Mouse (Mus musculus): Measurements from ENCODE around the gene Tfap2e. TPM values are rescaled to one million over a fixed set of nuclear protein-coding genes. Genes with fewer than 3 reads are reported as not detected.

Gene Tfap2e
- polyA plus RNA-seq, 1 experiment from 2014 or later, result 1.6 TPM

- peaks cover 20% of the 10 kb centered on the region for H3K4me1 ChIP-seq (ENCODE audit: control insufficient read depth, insufficient read depth, low read length)
Measured at GRCm38 (mm10) chr4:126753268-126754230, 17.5 kb upstream of the Tfap2e start, which contains the start of the genes Ncdn and AU040320. Ncdn (minus strand) TSS chr4:126753438. AU040320 (plus strand) TSS chr4:126753544.

GRCm38 (mm10) chr4:126752608-126753141 is 16.6 kb upstream of the Tfap2e start:
- Histone ChIP-seq H3K9me3 (ENCODE audit: control insufficient read depth, low read length) (no peaks in the 10 kb centered on the region), H3K27ac (ENCODE audit: low read depth, low read length) (peak overlapping the region; percentile 95), H3K36me3 (ENCODE audit: control insufficient read depth, insufficient read depth, low read length) (peaks cover 6% of the 10 kb centered on the region; the same call in 1 of the 2 replicates), H3K9ac (ENCODE audit: low read length) (peak overlapping the region; percentile 93), H3K27me3 (ENCODE audit: control insufficient read depth, insufficient read depth, low read length) (no peaks in the 10 kb centered on the region), H3K4me2 (peak overlapping the region; percentile 85), H3K4me3 (ENCODE audit: low read depth, low read length) (peak overlapping the region; percentile 89), H3K4me1 (ENCODE audit: control insufficient read depth, insufficient read depth, low read length) (peaks cover 20% of the 10 kb centered on the region)
- WGBS, result under 1% methylated on average over 23 of the region's 23 CpGs
- peak; percentile 15 for ATAC-seq (ENCODE audit: low FRiP score)
- DNase-seq (ENCODE audit: low spot score, missing footprints), result peak; percentile 97

More at GRCm38 (mm10) chr4:126753268-126754230, 17.5 kb upstream of the Tfap2e start, which contains the start of the genes Ncdn and AU040320:
- Histone ChIP-seq H3K27me3 (ENCODE audit: control insufficient read depth, insufficient read depth, low read length) (no peaks in the 10 kb centered on the region), H3K9ac (ENCODE audit: low read length) (peak within 1 kb of the TSS; percentile 93), H3K36me3 (ENCODE audit: control insufficient read depth, insufficient read depth, low read length) (0 out of 2 replicates have a peak, but pooled peaks cover 2% of the 10 kb centered on the region), H3K4me3 (ENCODE audit: low read depth, low read length) (peak within 1 kb of the TSS; percentile 89), H3K27ac (ENCODE audit: low read depth, low read length) (peak within 1 kb of the TSS; percentile 95), H3K4me2 (peak within 1 kb of the TSS; percentile 85), H3K9me3 (ENCODE audit: control insufficient read depth, low read length) (no peaks in the 10 kb centered on the region)
- under 1% methylated on average over 70 of the region's 71 CpGs for WGBS
- ATAC-seq (ENCODE audit: low FRiP score) (peak; percentile 98), DNase-seq (ENCODE audit: low spot score, missing footprints) (peak; percentile 99)

- Histone ChIP-seq H3K9me3 (ENCODE audit: control insufficient read depth, low read length) (no peaks in the 10 kb centered on the region), H3K4me3 (ENCODE audit: low read depth, low read length) (peak overlapping the region; percentile 89), H3K4me2 (peak overlapping the region; percentile 85), H3K9ac (ENCODE audit: low read length) (peak overlapping the region; percentile 93), H3K27me3 (ENCODE audit: control insufficient read depth, insufficient read depth, low read length) (no peaks in the 10 kb centered on the region), H3K4me1 (ENCODE audit: control insufficient read depth, insufficient read depth, low read length) (peaks cover 20% of the 10 kb centered on the region), H3K36me3 (ENCODE audit: control insufficient read depth, insufficient read depth, low read length) (peaks cover 6% of the 10 kb centered on the region; the same call in 1 of the 2 replicates), H3K27ac (ENCODE audit: low read depth, low read length) (no peak overlapping the region; the same call in 1 of the 2 replicates)
- ATAC-seq (ENCODE audit: low FRiP score), result no peak
- DNase-seq (ENCODE audit: low spot score, missing footprints), result peak; percentile 85
- WGBS, result 1% methylated on average over 11 of the region's 13 CpGs
Measured at GRCm38 (mm10) chr4:126752024-126752607, 16.1 kb upstream of the Tfap2e start.

- peak overlapping the region; percentile 93; the same call in 1 of the 2 replicates for H3K9ac ChIP-seq (ENCODE audit: low read length)
- H3K4me2 ChIP-seq, result peak overlapping the region; percentile 85
- no peak overlapping the region for H3K27ac ChIP-seq (ENCODE audit: low read depth, low read length)
- DNase-seq (ENCODE audit: low spot score, missing footprints), result no peak
- WGBS, result 43% methylated on average over 10 of the region's 10 CpGs
- no peaks in the 10 kb centered on the region for H3K9me3 ChIP-seq (ENCODE audit: control insufficient read depth, low read length)
- H3K36me3 ChIP-seq (ENCODE audit: control insufficient read depth, insufficient read depth, low read length), result peaks cover 6% of the 10 kb centered on the region; the same call in 1 of the 2 replicates
- H3K4me3 ChIP-seq (ENCODE audit: low read depth, low read length), result peak overlapping the region; percentile 89
- H3K27me3 ChIP-seq (ENCODE audit: control insufficient read depth, insufficient read depth, low read length), result no peaks in the 10 kb centered on the region
- peaks cover 20% of the 10 kb centered on the region for H3K4me1 ChIP-seq (ENCODE audit: control insufficient read depth, insufficient read depth, low read length)
- ATAC-seq (ENCODE audit: low FRiP score), result no peak
Measured at GRCm38 (mm10) chr4:126751556-126752023, 15.6 kb upstream of the Tfap2e start.

- ATAC-seq (ENCODE audit: low FRiP score) (no peak), DNase-seq (ENCODE audit: low spot score, missing footprints) (no peak)
- 75% methylated on average over 8 of the region's 8 CpGs for WGBS
- H3K4me3 ChIP-seq (ENCODE audit: low read depth, low read length), result no peak overlapping the region
- H3K9me3 ChIP-seq (ENCODE audit: control insufficient read depth, low read length), result no peaks in the 10 kb centered on the region
- H3K4me2 ChIP-seq, result peak overlapping the region; percentile 85; the same call in 1 of the 2 replicates
- no peaks in the 10 kb centered on the region for H3K27me3 ChIP-seq (ENCODE audit: control insufficient read depth, insufficient read depth, low read length)
- peaks cover 6% of the 10 kb centered on the region; the same call in 1 of the 2 replicates for H3K36me3 ChIP-seq (ENCODE audit: control insufficient read depth, insufficient read depth, low read length)
- H3K27ac ChIP-seq (ENCODE audit: low read depth, low read length), result no peak overlapping the region
- H3K9ac ChIP-seq (ENCODE audit: low read length), result no peak overlapping the region
- peaks cover 20% of the 10 kb centered on the region for H3K4me1 ChIP-seq (ENCODE audit: control insufficient read depth, insufficient read depth, low read length)
Measured at GRCm38 (mm10) chr4:126750863-126751555, 15.0 kb upstream of the Tfap2e start.

- Histone ChIP-seq H3K4me1 (ENCODE audit: control insufficient read depth, insufficient read depth, low read length) (peaks cover 20% of the 10 kb centered on the region), H3K4me3 (ENCODE audit: low read depth, low read length) (no peak overlapping the region), H3K4me2 (no peak overlapping the region), H3K27ac (ENCODE audit: low read depth, low read length) (no peak overlapping the region), H3K36me3 (ENCODE audit: control insufficient read depth, insufficient read depth, low read length) (peaks cover 6% of the 10 kb centered on the region; the same call in 1 of the 2 replicates), H3K9ac (ENCODE audit: low read length) (no peak overlapping the region), H3K9me3 (ENCODE audit: control insufficient read depth, low read length) (no peaks in the 10 kb centered on the region), H3K27me3 (ENCODE audit: control insufficient read depth, insufficient read depth, low read length) (no peaks in the 10 kb centered on the region; the same call in 1 of the 2 replicates)
- ATAC-seq (ENCODE audit: low FRiP score) (no peak), DNase-seq (ENCODE audit: low spot score, missing footprints) (no peak)
- WGBS, result 92% methylated on average over 26 of the region's 26 CpGs
Measured at GRCm38 (mm10) chr4:126750046-126750683, 14.1 kb upstream of the Tfap2e start.

GRCm38 (mm10) chr4:126749553-126749952 is 13.5 kb upstream of the Tfap2e start:
- Histone ChIP-seq H3K4me3 (ENCODE audit: low read depth, low read length) (no peak overlapping the region), H3K27ac (ENCODE audit: low read depth, low read length) (no peak overlapping the region), H3K36me3 (ENCODE audit: control insufficient read depth, insufficient read depth, low read length) (peaks cover 9% of the 10 kb centered on the region; the same call in 1 of the 2 replicates), H3K4me1 (ENCODE audit: control insufficient read depth, insufficient read depth, low read length) (peaks cover 17% of the 10 kb centered on the region), H3K27me3 (ENCODE audit: control insufficient read depth, insufficient read depth, low read length) (no peaks in the 10 kb centered on the region; the same call in 1 of the 2 replicates), H3K4me2 (no peak overlapping the region), H3K9me3 (ENCODE audit: control insufficient read depth, low read length) (no peaks in the 10 kb centered on the region), H3K9ac (ENCODE audit: low read length) (no peak overlapping the region)
- DNase-seq (ENCODE audit: low spot score, missing footprints), result no peak
- no peak for ATAC-seq (ENCODE audit: low FRiP score)
- 93% methylated on average over 11 of the region's 11 CpGs for WGBS

GRCm38 (mm10) chr4:126748381-126748780 is 12.3 kb upstream of the Tfap2e start:
- H3K36me3 ChIP-seq (ENCODE audit: control insufficient read depth, insufficient read depth, low read length), result peaks cover 9% of the 10 kb centered on the region; the same call in 1 of the 2 replicates
- WGBS, result 93% methylated on average over 8 of the region's 8 CpGs

More at GRCm38 (mm10) chr4:126748381-126748780, 12.3 kb upstream of the Tfap2e start:
- Histone ChIP-seq H3K9ac (ENCODE audit: low read length) (no peak overlapping the region), H3K27ac (ENCODE audit: low read depth, low read length) (no peak overlapping the region), H3K4me1 (ENCODE audit: control insufficient read depth, insufficient read depth, low read length) (peaks cover 18% of the 10 kb centered on the region), H3K4me3 (ENCODE audit: low read depth, low read length) (no peak overlapping the region), H3K27me3 (ENCODE audit: control insufficient read depth, insufficient read depth, low read length) (peaks cover 8% of the 10 kb centered on the region), H3K9me3 (ENCODE audit: control insufficient read depth, low read length) (no peaks in the 10 kb centered on the region), H3K4me2 (no peak overlapping the region)
- no peak for ATAC-seq (ENCODE audit: low FRiP score)
- no peak for DNase-seq (ENCODE audit: low spot score, missing footprints)

All from midbrain, embryonic 11.5 days (tissue).